Mouse (Mus musculus) liver, embryonic 14 days (tissue): ENCODE measurements around the gene Naa40. TPM values are rescaled to one million over a fixed set of nuclear protein-coding genes. Genes with fewer than 3 reads are reported as not detected.

Source experiments
- polyA plus RNA-seq: library from polyadenylated mRNA; depleted of rRNA; stranded (reverse); fragments of >200 nt; gene quantifications from 2 replicates; pipeline ENCODE4 v1.2.3, GENCODE M21; 2012; rRNA removed

Gene Naa40
- 14.9 and 18.8 TPM in 2 replicates for polyA plus RNA-seq

DNA sequence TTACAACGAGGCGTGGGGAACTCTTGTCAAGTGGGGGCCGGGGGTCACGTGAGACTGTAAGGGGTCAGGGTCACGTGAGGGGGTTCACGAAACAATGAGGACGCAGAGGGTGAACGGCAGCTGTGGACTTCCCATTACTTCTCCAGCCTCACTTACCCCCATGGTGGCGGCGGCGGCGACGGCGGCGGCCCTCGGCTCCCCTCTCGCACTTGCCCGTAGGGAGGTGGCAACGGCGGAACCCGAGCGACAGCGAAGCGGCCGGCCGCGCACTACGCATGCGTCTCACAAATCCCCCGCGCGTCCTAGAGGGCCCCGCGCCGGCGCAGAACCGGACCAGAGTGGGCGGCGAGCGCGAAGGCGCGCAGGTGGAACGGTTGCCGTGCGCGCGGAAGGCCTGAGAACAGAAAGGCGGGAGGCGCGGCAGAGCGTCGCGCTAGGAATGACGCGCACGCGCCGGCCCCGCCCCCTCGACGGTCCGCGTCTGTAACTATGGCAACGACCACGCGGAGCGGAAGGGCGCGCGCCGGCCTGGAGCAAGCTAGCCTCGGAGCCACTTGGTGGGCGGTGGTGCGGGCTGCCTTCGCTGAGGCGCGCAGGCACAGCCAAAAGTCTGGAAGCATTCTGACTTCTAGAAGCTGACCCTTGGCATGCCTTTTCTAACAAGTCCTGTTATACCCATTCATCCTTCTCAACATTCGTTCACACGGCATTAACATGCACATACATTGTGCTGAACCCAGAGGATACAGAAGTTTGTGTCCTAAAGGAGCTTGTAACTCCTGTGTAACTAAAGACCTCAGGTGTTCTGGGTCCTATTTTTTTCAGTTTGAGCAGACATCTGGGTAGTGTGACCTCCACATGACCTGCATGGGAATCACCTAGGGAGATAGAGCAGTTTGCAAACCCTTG is at the start of gene Naa40:
Naa40 (minus strand) TSS at position 402 of the 909 bp plus-strand sequence.

DNA sequence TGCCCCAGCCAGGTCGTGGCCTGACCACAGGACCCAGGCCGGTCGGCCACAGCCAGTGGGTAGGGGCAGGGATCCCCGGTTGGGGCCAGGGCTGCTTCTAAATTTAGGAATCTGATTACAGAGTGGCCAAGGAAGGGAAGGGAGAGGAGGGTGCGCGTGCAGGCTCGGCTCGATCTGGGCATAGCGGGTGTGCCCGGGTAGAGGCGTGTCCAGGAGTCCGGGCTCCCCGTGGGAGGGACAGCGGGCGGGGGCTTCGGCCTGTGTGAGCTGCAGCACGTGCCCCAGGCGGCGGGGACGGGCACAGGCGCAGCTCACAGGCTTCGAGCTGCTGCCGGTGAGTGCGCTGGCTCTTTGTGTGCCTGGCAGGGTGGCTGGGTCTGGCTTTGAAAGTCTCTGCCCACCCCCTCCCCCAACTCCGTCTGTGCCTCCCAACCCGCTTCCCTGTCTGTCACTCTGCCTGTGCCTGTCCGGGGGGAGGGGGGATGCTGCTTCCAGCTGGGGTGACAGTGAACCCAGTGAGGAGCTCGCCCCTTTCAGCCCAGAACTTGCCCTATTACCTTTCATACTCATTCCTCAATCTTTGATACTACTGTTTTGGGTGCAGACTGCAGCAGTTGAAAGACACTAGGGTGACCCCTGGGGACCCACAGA is 26.2 kb upstream of the Naa40 start, which contains the start of gene Rcor2:
Rcor2 (plus strand) TSS at position 235 of the 651 bp plus-strand sequence.

GRCm38 (mm10) chr19:7217162-7217925 is 23.6 kb downstream of the Naa40 start, which contains the start of gene Cox8a:
TSS of gene Cox8a (minus strand) at chr19:7217616.

DNA sequence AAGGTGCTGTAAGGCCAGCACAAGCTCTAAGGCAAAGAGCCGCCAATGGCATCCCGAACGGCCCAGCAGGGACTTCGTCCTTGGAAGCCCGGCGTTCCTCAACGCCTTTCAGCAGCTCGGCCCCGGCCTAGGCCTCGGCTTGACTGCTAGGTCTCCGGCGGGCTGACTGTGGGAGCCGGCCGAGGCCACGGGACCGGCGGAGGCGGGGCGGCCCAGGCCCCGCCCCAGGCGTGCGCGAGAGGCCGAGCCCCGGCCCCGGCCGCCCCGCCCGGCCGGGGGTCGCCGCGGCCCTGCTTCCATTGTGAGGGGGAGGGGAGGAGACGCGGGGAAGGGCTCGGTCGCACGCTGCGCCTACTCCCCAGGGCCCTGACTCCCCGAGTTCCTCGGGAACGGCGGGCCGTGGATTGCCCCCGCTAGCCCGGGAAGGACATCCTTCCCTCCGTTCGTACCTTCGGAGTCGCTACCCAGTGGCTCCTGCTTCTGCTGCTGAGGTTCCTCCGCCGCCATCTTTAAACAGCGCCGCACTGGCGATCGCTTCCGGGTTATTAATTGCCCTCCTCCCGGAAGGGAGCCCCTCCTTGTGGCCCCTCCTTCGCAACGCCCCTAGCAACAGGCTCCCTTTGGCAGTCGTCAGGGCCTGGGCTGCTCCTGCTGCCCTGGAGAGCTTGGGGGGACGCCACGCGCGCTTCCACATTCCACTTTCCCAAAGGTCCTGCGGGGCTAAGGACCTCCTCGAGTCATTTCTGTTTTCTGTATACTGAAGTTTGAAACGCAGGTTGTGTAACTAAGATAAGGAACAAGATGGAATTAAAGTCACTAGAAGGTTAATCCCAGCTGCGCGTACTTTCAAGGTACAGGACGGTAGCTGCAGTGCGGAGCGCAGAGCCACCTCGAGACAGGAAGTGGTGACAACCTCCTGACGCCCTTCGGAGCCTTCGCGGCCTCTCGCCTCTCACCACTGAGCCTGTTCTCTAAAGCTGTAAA is 34.9 kb downstream of the Naa40 start, which contains the start of gene Otub1:
Otub1 (minus strand) TSS at position 564 of the 984 bp plus-strand sequence.

Other genes starting within 250 kb of the Naa40 start
- gene Dnajc4, start 248.6 kb downstream of the Naa40 start, polyA plus RNA-seq, result 7.8 and 8.6 TPM in 2 replicates
- gene Nudt22, start 245.1 kb downstream of the Naa40 start, polyA plus RNA-seq, result 5.8 and 6.5 TPM in 2 replicates
- 1.7 and 1.9 TPM in 2 replicates for gene Trpt1, start 245.1 kb downstream of the Naa40 start, polyA plus RNA-seq
- gene Fermt3, start 221.7 kb downstream of the Naa40 start, polyA plus RNA-seq, result 51.7 and 61.6 TPM in 2 replicates
- 90.9 and 96.6 TPM in 2 replicates for gene Stip1, start 201.2 kb downstream of the Naa40 start, polyA plus RNA-seq
- 3.9 and 4.1 TPM in 2 replicates for gene Macrod1, start 184.4 kb downstream of the Naa40 start, polyA plus RNA-seq
- 0.01 and 0.03 TPM in 2 replicates for gene Flrt1, start 135.5 kb downstream of the Naa40 start, polyA plus RNA-seq
- gene Otub1, start 34.9 kb downstream of the Naa40 start, polyA plus RNA-seq, result 29.6 and 35.9 TPM in 2 replicates
- gene Cox8a, start 23.6 kb downstream of the Naa40 start, polyA plus RNA-seq, result 256 and 259 TPM in 2 replicates
- gene Rcor2, start 26.1 kb upstream of the Naa40 start, polyA plus RNA-seq, result 1.8 and 2.3 TPM in 2 replicates
- gene Mark2, start 100.7 kb upstream of the Naa40 start, polyA plus RNA-seq, result 14.6 and 19.0 TPM in 2 replicates
- gene Spindoc, start 141.8 kb upstream of the Naa40 start, polyA plus RNA-seq, result 2.9 and 3.1 TPM in 2 replicates
- 5.8 and 6.2 TPM in 2 replicates for gene 2700081O15Rik, start 176.4 kb upstream of the Naa40 start, polyA plus RNA-seq
- gene Rtn3, start 242.1 kb upstream of the Naa40 start, polyA plus RNA-seq, result 42.7 and 51.6 TPM in 2 replicates